ENCODE assay signal across 7 mouse cellular contexts in genomic region chr11:96352691-96353521, GRCm38 (mm10). TPM values are rescaled to one million over a fixed set of nuclear protein-coding genes. Genes with fewer than 3 reads are reported as not detected.
DNase-seq lines count a peak whose midpoint lies in the region; ATAC-seq and TF ChIP-seq lines count a peak whose summit lies in the region.

No protein-coding gene starts in this region.

- ATAC-seq in intestine, postnatal 0 days = no peak
- no peak for ATAC-seq in liver, postnatal 0 days

- DNase-seq in urinary bladder, postnatal 25 days (ENCODE audit: low spot score) = peak; percentile 42
- DNase-seq in urinary bladder, adult 18-20 months (ENCODE audit: low spot score in 2 of 2) = no peak
- no peak for DNase-seq in liver, postnatal 0 days
- DNase-seq in right cerebral cortex, postnatal 36 days (ENCODE audit: low spot score in 2 of 2) = no peak
- DNase-seq in left cerebral cortex, postnatal 4 days = no peak

- no peaks in the 10 kb centered on the region for H3K36me3 ChIP-seq in intestine, postnatal 0 days (ENCODE audit: control insufficient read depth, insufficient read depth)
- no peaks in the 10 kb centered on the region for H3K36me3 ChIP-seq in liver, postnatal 0 days (replicated peaks; ENCODE audit: insufficient read depth, low read length)

- H3K4me2 ChIP-seq in intestine, postnatal 0 days (replicated peaks; ENCODE audit: low read depth) = peak overlapping the region; percentile 63
- peak overlapping the region; percentile 51 for H3K4me2 ChIP-seq in liver, postnatal 0 days (ENCODE audit: low read depth, low read length)

- H3K9me3 ChIP-seq in intestine, postnatal 0 days (ENCODE audit: control insufficient read depth) = no peaks in the 10 kb centered on the region
- H3K9me3 ChIP-seq in liver, postnatal 0 days (ENCODE audit: low read length) = no peaks in the 10 kb centered on the region

- peak overlapping the region; percentile 84 for H3K9ac ChIP-seq in intestine, postnatal 0 days (ENCODE audit: low read depth, low read length)
- H3K9ac ChIP-seq in liver, postnatal 0 days (replicated peaks) = peak overlapping the region; percentile 44

- H3K4me3 ChIP-seq in embryonic fibroblast, embryonic 13.5 days (ENCODE audit: insufficient read depth, low read length) = peak overlapping the region; percentile 75
- H3K4me3 ChIP-seq in intestine, postnatal 0 days (ENCODE audit: low read depth, low read length) = peak overlapping the region; percentile 58
- peak overlapping the region; percentile 34 for H3K4me3 ChIP-seq in liver, postnatal 0 days (ENCODE audit: low read depth, low read length)

- WGBS in intestine, postnatal 0 days = under 1% methylated on average over 75 of the region's 75 CpGs
- under 1% methylated on average over 75 of the region's 75 CpGs for WGBS in liver, postnatal 0 days (ENCODE audit: insufficient replicate concordance)

- H3K27ac ChIP-seq in embryonic fibroblast, embryonic 13.5 days (ENCODE audit: insufficient read depth, low read length) = peak overlapping the region; percentile 94
- H3K27ac ChIP-seq in intestine, postnatal 0 days (ENCODE audit: low read depth, low read length) = peak overlapping the region; percentile 82
- peak overlapping the region; percentile 57 for H3K27ac ChIP-seq in liver, postnatal 0 days (ENCODE audit: low read depth)

- no peak for TF ChIP-seq CTCF in embryonic fibroblast, embryonic 13.5 days (IDR thresholded peaks at IDR 0.05; ENCODE audit: borderline replicate concordance, insufficient read depth, low read length)
- no peak for TF ChIP-seq CTCF in intestine, postnatal 0 days (IDR thresholded peaks at IDR 0.05; ENCODE audit: low read depth)
- TF ChIP-seq CTCF in liver, postnatal 0 days (IDR thresholded peaks at IDR 0.05; ENCODE audit: low read depth) = no peak

- H3K4me1 ChIP-seq in embryonic fibroblast, embryonic 13.5 days (ENCODE audit: control insufficient read depth, insufficient read depth, low read length) = peaks cover 4% of the 10 kb centered on the region; the same call in 1 of the 2 replicates
- H3K4me1 ChIP-seq in intestine, postnatal 0 days (replicated peaks; ENCODE audit: control insufficient read depth, insufficient read depth, low read length) = 0 out of 2 replicates have a peak, but pooled peaks cover 3% of the 10 kb centered on the region
- H3K4me1 ChIP-seq in liver, postnatal 0 days (ENCODE audit: insufficient read depth) = no peaks in the 10 kb centered on the region

- no peak for TF ChIP-seq EP300 in liver, postnatal 0 days (IDR thresholded peaks at IDR 0.05; ENCODE audit: low read depth)

- peak; percentile 41; the same call in 1 of the 2 replicates for TF ChIP-seq POLR2A in embryonic fibroblast, embryonic 13.5 days (IDR thresholded peaks at IDR 0.05; ENCODE audit: low read depth, low read length)

- H3K27me3 ChIP-seq in intestine, postnatal 0 days (replicated peaks; ENCODE audit: control insufficient read depth, insufficient read depth, low read length) = peaks cover 24% of the 10 kb centered on the region
- H3K27me3 ChIP-seq in liver, postnatal 0 days (ENCODE audit: insufficient read depth, low read length) = peaks cover 84% of the 10 kb centered on the region

- intact Hi-C loops in left cerebral cortex, postnatal 4 days (cut with DNase I) = no loop called here

RNA-seq across cellular contexts. Expression of gene Hoxb2, which starts 2.6 kb away (rescaled TPM):
- polyA plus RNA-seq in embryonic fibroblast, embryonic 13.5 days (2011; ENCODE audit: insufficient read length, low read depth, missing spikeins) = 6.6 and 11.0 TPM in 2 replicates
- 8.4 and 9.4 TPM in 2 replicates for polyA plus RNA-seq in intestine, postnatal 0 days (2015; fragmentation: Nextera tagmentation; extraction: Ambion mirVana)
- 0.67 and 1.1 TPM in 2 replicates for polyA plus RNA-seq in liver, postnatal 0 days (2015; fragmentation: Nextera tagmentation; extraction: Ambion mirVana)
- not detected for total RNA-seq in left cerebral cortex, postnatal 4 days (2021)

RNA-seq across cellular contexts. Expression of gene Hoxb1, which starts 12.6 kb away (rescaled TPM):
- polyA plus RNA-seq in embryonic fibroblast, embryonic 13.5 days (2011; ENCODE audit: insufficient read length, low read depth, missing spikeins) = not detected in 2 replicates
- polyA plus RNA-seq in intestine, postnatal 0 days (2015; fragmentation: Nextera tagmentation; extraction: Ambion mirVana) = not detected in 2 replicates
- polyA plus RNA-seq in liver, postnatal 0 days (2015; fragmentation: Nextera tagmentation; extraction: Ambion mirVana) = not detected in 2 replicates
- total RNA-seq in left cerebral cortex, postnatal 4 days (2021) = not detected

RNA-seq across cellular contexts. Expression of gene Hoxb3, which starts 29.8 kb away (rescaled TPM):
- polyA plus RNA-seq in embryonic fibroblast, embryonic 13.5 days (2011; ENCODE audit: insufficient read length, low read depth, missing spikeins) = 19.1 and 21.9 TPM in 2 replicates
- polyA plus RNA-seq in intestine, postnatal 0 days (2015; fragmentation: Nextera tagmentation; extraction: Ambion mirVana) = 1.1 and 1.3 TPM in 2 replicates
- polyA plus RNA-seq in liver, postnatal 0 days (2015; fragmentation: Nextera tagmentation; extraction: Ambion mirVana) = 0.19 and 0.26 TPM in 2 replicates
- not detected for total RNA-seq in left cerebral cortex, postnatal 4 days (2021)

RNA-seq across cellular contexts. Expression of gene Hoxb4, which starts 34.8 kb away (rescaled TPM):
- 8.3 and 10.4 TPM in 2 replicates for polyA plus RNA-seq in embryonic fibroblast, embryonic 13.5 days (2011; ENCODE audit: insufficient read length, low read depth, missing spikeins)
- 1.1 and 1.5 TPM in 2 replicates for polyA plus RNA-seq in intestine, postnatal 0 days (2015; fragmentation: Nextera tagmentation; extraction: Ambion mirVana)
- polyA plus RNA-seq in liver, postnatal 0 days (2015; fragmentation: Nextera tagmentation; extraction: Ambion mirVana) = 0.22 and 0.27 TPM in 2 replicates
- not detected for total RNA-seq in left cerebral cortex, postnatal 4 days (2021)

RNA-seq across cellular contexts. Expression of gene Hoxb5, which starts 49.8 kb away (rescaled TPM):
- polyA plus RNA-seq in embryonic fibroblast, embryonic 13.5 days (2011; ENCODE audit: insufficient read length, low read depth, missing spikeins) = 4.1 and 5.9 TPM in 2 replicates
- 14.7 and 15.8 TPM in 2 replicates for polyA plus RNA-seq in intestine, postnatal 0 days (2015; fragmentation: Nextera tagmentation; extraction: Ambion mirVana)
- polyA plus RNA-seq in liver, postnatal 0 days (2015; fragmentation: Nextera tagmentation; extraction: Ambion mirVana) = 0.75 and 0.91 TPM in 2 replicates
- total RNA-seq in left cerebral cortex, postnatal 4 days (2021) = not detected
